ENCODE assay signal across 20 mouse cellular contexts in genomic region chr5:131264145-131264544, GRCm38 (mm10). TPM values are rescaled to one million over a fixed set of nuclear protein-coding genes. Genes with fewer than 3 reads are reported as not detected.
DNase-seq lines count a peak whose midpoint lies in the region; ATAC-seq and TF ChIP-seq lines count a peak whose summit lies in the region.
"Had no signal": no experiment of that assay in that cellular context is flagged by ENCODE, and none has a peak within 500 bp of the region (broad histone marks: within the 10 kb centered on the region; RNA-seq: fewer than 3 reads in every experiment).

No protein-coding gene starts in this region.

- DNase-seq in embryonic facial prominence, embryonic 14.5 days (ENCODE audit: low spot score), result peak; percentile 13
- DNase-seq in embryonic facial prominence, embryonic 10.5 days (ENCODE audit: low spot score), result no peak
- DNase-seq in limb, embryonic 14.5 days (ENCODE audit: low spot score), result no peak
- no peak for DNase-seq in limb, embryonic 10.5 days (ENCODE audit: low spot score)
- DNase-seq in heart, postnatal 0 days (ENCODE audit: low spot score), result peak; percentile 23
- DNase-seq in skeletal muscle tissue, adult 2 months (ENCODE audit: low read depth, low spot score), result peak; percentile 84
- DNase-seq in forebrain, embryonic 14.5 days (ENCODE audit: low spot score), result no peak
- DNase-seq: adrenal gland, postnatal 10 days; cerebellum, adult 8-10 months; kidney, adult 8-10 months; kidney, postnatal 10 days; liver; lung, postnatal 4 days; right cerebral cortex, postnatal 14 days; thymus, postnatal 25 days had no signal

- WGBS in embryonic facial prominence, embryonic 14.5 days, result 68% methylated on average over 11 of the region's 11 CpGs
- WGBS in embryonic facial prominence, embryonic 10.5 days, result 92% methylated on average over 11 of the region's 11 CpGs
- 81% methylated on average over 11 of the region's 11 CpGs for WGBS in limb, embryonic 14.5 days
- WGBS in limb, embryonic 10.5 days, result 79% methylated on average over 11 of the region's 11 CpGs
- WGBS in heart, postnatal 0 days, result 58% methylated on average over 11 of the region's 11 CpGs
- 86% methylated on average over 11 of the region's 11 CpGs for WGBS in midbrain, embryonic 15.5 days
- 93% methylated on average over 11 of the region's 11 CpGs for WGBS in forebrain, embryonic 14.5 days

- no peaks in the 10 kb centered on the region for H3K36me3 ChIP-seq in embryonic facial prominence, embryonic 14.5 days (ENCODE audit: control insufficient read depth, insufficient read depth, low read length)
- H3K36me3 ChIP-seq in embryonic facial prominence, embryonic 10.5 days (replicated peaks), result no peaks in the 10 kb centered on the region
- no peaks in the 10 kb centered on the region for H3K36me3 ChIP-seq in limb, embryonic 14.5 days (ENCODE audit: control insufficient read depth, insufficient read depth, low read length)
- no peaks in the 10 kb centered on the region for H3K36me3 ChIP-seq in limb, embryonic 10.5 days
- no peaks in the 10 kb centered on the region for H3K36me3 ChIP-seq in heart, postnatal 0 days (replicated peaks; ENCODE audit: control insufficient read depth, insufficient read depth, low read length)
- no peaks in the 10 kb centered on the region for H3K36me3 ChIP-seq in midbrain, embryonic 15.5 days (replicated peaks)
- no peaks in the 10 kb centered on the region for H3K36me3 ChIP-seq in forebrain, embryonic 14.5 days (ENCODE audit: control insufficient read depth, insufficient read depth, low read length)

- H3K4me3 ChIP-seq in embryonic facial prominence, embryonic 14.5 days (ENCODE audit: low read depth, low read length), result no peak overlapping the region
- no peak overlapping the region for H3K4me3 ChIP-seq in embryonic facial prominence, embryonic 10.5 days
- no peak overlapping the region for H3K4me3 ChIP-seq in limb, embryonic 14.5 days (replicated peaks; ENCODE audit: low read length)
- no peak overlapping the region for H3K4me3 ChIP-seq in limb, embryonic 10.5 days
- no peak overlapping the region for H3K4me3 ChIP-seq in heart, postnatal 0 days (ENCODE audit: low read depth, low read length)
- no peak overlapping the region for H3K4me3 ChIP-seq in midbrain, embryonic 15.5 days
- no peak overlapping the region for H3K4me3 ChIP-seq in forebrain, embryonic 14.5 days (ENCODE audit: low read depth, low read length)
- H3K4me3 ChIP-seq: left cerebral cortex, adult 2 months had no signal

- no peak overlapping the region for H3K9ac ChIP-seq in embryonic facial prominence, embryonic 14.5 days (ENCODE audit: low read depth, low read length)
- H3K9ac ChIP-seq in limb, embryonic 14.5 days (ENCODE audit: low read depth, low read length, severe bottlenecking), result no peak overlapping the region
- H3K9ac ChIP-seq in heart, postnatal 0 days (replicated peaks; ENCODE audit: low read depth, low read length), result no peak overlapping the region
- H3K9ac ChIP-seq in midbrain, embryonic 15.5 days, result no peak overlapping the region
- no peak overlapping the region for H3K9ac ChIP-seq in forebrain, embryonic 14.5 days (ENCODE audit: low read length)
- H3K9ac ChIP-seq: hindbrain, embryonic 14.5 days had no signal

- TF ChIP-seq EP300 in heart, postnatal 0 days (IDR thresholded peaks at IDR 0.05; ENCODE audit: low read depth), result no peak

- 0 out of 2 replicates have a peak, but pooled peaks cover 3% of the 10 kb centered on the region for H3K9me3 ChIP-seq in embryonic facial prominence, embryonic 14.5 days (ENCODE audit: control insufficient read depth, low read length)
- H3K9me3 ChIP-seq in embryonic facial prominence, embryonic 10.5 days, result no peaks in the 10 kb centered on the region
- no peaks in the 10 kb centered on the region for H3K9me3 ChIP-seq in limb, embryonic 14.5 days (ENCODE audit: control insufficient read depth, low read length)
- H3K9me3 ChIP-seq in limb, embryonic 10.5 days (replicated peaks), result no peaks in the 10 kb centered on the region
- no peaks in the 10 kb centered on the region for H3K9me3 ChIP-seq in heart, postnatal 0 days (replicated peaks; ENCODE audit: control insufficient read depth, low read length)
- H3K9me3 ChIP-seq in midbrain, embryonic 15.5 days, result no peaks in the 10 kb centered on the region
- H3K9me3 ChIP-seq in forebrain, embryonic 14.5 days (replicated peaks; ENCODE audit: control insufficient read depth, low read length), result no peaks in the 10 kb centered on the region

- no peak overlapping the region for H3K4me2 ChIP-seq in embryonic facial prominence, embryonic 14.5 days (ENCODE audit: low read depth, low read length)
- H3K4me2 ChIP-seq in limb, embryonic 14.5 days (replicated peaks; ENCODE audit: low read depth, low read length, severe bottlenecking), result no peak overlapping the region
- no peak overlapping the region for H3K4me2 ChIP-seq in heart, postnatal 0 days (ENCODE audit: low read depth, low read length)
- H3K4me2 ChIP-seq in midbrain, embryonic 15.5 days, result no peak overlapping the region
- H3K4me2 ChIP-seq in forebrain, embryonic 14.5 days (ENCODE audit: low read length), result no peak overlapping the region
- H3K4me2 ChIP-seq: hindbrain, embryonic 14.5 days; midbrain, embryonic 11.5 days had no signal

- H3K27ac ChIP-seq in embryonic facial prominence, embryonic 14.5 days (replicated peaks; ENCODE audit: low read depth, low read length), result no peak overlapping the region
- no peak overlapping the region for H3K27ac ChIP-seq in embryonic facial prominence, embryonic 10.5 days (replicated peaks)
- H3K27ac ChIP-seq in limb, embryonic 14.5 days (replicated peaks; ENCODE audit: low read depth, low read length), result no peak overlapping the region
- no peak overlapping the region for H3K27ac ChIP-seq in limb, embryonic 10.5 days
- no peak overlapping the region for H3K27ac ChIP-seq in heart, postnatal 0 days (ENCODE audit: low read depth)
- no peak overlapping the region for H3K27ac ChIP-seq in midbrain, embryonic 15.5 days
- H3K27ac ChIP-seq in forebrain, embryonic 14.5 days (ENCODE audit: low read depth, low read length), result no peak overlapping the region
- H3K27ac ChIP-seq: hindbrain, embryonic 14.5 days; left cerebral cortex, adult 2 months had no signal

- no peaks in the 10 kb centered on the region for H3K4me1 ChIP-seq in embryonic facial prominence, embryonic 14.5 days (ENCODE audit: control insufficient read depth, insufficient read depth, low read length)
- H3K4me1 ChIP-seq in embryonic facial prominence, embryonic 10.5 days, result no peaks in the 10 kb centered on the region
- H3K4me1 ChIP-seq in limb, embryonic 14.5 days (ENCODE audit: control insufficient read depth, insufficient read depth, low read length), result no peaks in the 10 kb centered on the region
- H3K4me1 ChIP-seq in limb, embryonic 10.5 days, result no peaks in the 10 kb centered on the region
- H3K4me1 ChIP-seq in heart, postnatal 0 days (ENCODE audit: control insufficient read depth, insufficient read depth), result no peaks in the 10 kb centered on the region
- no peaks in the 10 kb centered on the region for H3K4me1 ChIP-seq in midbrain, embryonic 15.5 days
- no peaks in the 10 kb centered on the region for H3K4me1 ChIP-seq in forebrain, embryonic 14.5 days (ENCODE audit: control insufficient read depth, insufficient read depth, low read length)

- no peaks in the 10 kb centered on the region for H3K27me3 ChIP-seq in embryonic facial prominence, embryonic 14.5 days (replicated peaks; ENCODE audit: control insufficient read depth, insufficient read depth, low read length)
- no peaks in the 10 kb centered on the region for H3K27me3 ChIP-seq in embryonic facial prominence, embryonic 10.5 days (replicated peaks; ENCODE audit: low read depth, poor library complexity, severe bottlenecking)
- no peaks in the 10 kb centered on the region for H3K27me3 ChIP-seq in limb, embryonic 14.5 days (ENCODE audit: control insufficient read depth, insufficient read depth, low read length)
- no peaks in the 10 kb centered on the region for H3K27me3 ChIP-seq in limb, embryonic 10.5 days (ENCODE audit: low read depth, poor library complexity, severe bottlenecking)
- no peaks in the 10 kb centered on the region for H3K27me3 ChIP-seq in heart, postnatal 0 days (ENCODE audit: control insufficient read depth, insufficient read depth, low read length)
- H3K27me3 ChIP-seq in midbrain, embryonic 15.5 days (replicated peaks), result no peaks in the 10 kb centered on the region
- H3K27me3 ChIP-seq in forebrain, embryonic 14.5 days (replicated peaks; ENCODE audit: control insufficient read depth, insufficient read depth, low read length), result no peaks in the 10 kb centered on the region

- TF ChIP-seq CTCF in heart, postnatal 0 days (IDR thresholded peaks at IDR 0.05; ENCODE audit: low read depth), result no peak

- TF ChIP-seq POLR2A in limb, embryonic 14.5 days (IDR thresholded peaks at IDR 0.05; ENCODE audit: borderline replicate concordance, extremely low read depth, insufficient read depth, insufficient read length), result no peak

- ATAC-seq in embryonic facial prominence, embryonic 14.5 days (ENCODE audit: low read depth), result peak; percentile 55; the same call in 1 of the 2 replicates
- ATAC-seq in limb, embryonic 14.5 days (ENCODE audit: low FRiP score, low read depth), result 0 out of 2 replicates have a peak, but pooled peaks have one; percentile 57
- peak; percentile 49; the same call in 1 of the 2 replicates for ATAC-seq in heart, postnatal 0 days (ENCODE audit: insufficient read depth, low read depth)
- ATAC-seq in midbrain, embryonic 15.5 days (replicated peaks), result no peak
- ATAC-seq in forebrain, embryonic 14.5 days, result no peak
- ATAC-seq: inflammation-experienced regulatory T-cells, adult 6 months had no signal

RNA-seq across cellular contexts. Expression of gene Galnt17, which starts 44.2 kb away (rescaled TPM):
- polyA plus RNA-seq in embryonic facial prominence, embryonic 14.5 days (2014; fragmentation: Nextera tagmentation; extraction: Ambion mirVana), result 4.1 TPM in 2 replicates
- 0.85 and 1.7 TPM in 2 replicates for polyA plus RNA-seq in embryonic facial prominence, embryonic 10.5 days (2016; fragmentation: Nextera tagmentation; extraction: Ambion mirVana)
- polyA plus RNA-seq in limb, embryonic 14.5 days (2012; rRNA removed), result 5.9 and 6.1 TPM in 2 replicates
- polyA plus RNA-seq in limb, embryonic 14.5 days (2014; fragmentation: Nextera tagmentation; extraction: Ambion mirVana), result 3.1 and 3.4 TPM in 2 replicates
- 1.0 and 1.2 TPM in 2 replicates for polyA plus RNA-seq in limb, embryonic 10.5 days (2016; fragmentation: Nextera tagmentation; extraction: Ambion mirVana)
- total RNA-seq in heart, postnatal 0 days (2014; rRNA removed; ENCODE audit: low replicate concordance), result 2.3 and 3.2 TPM in 2 replicates
- 0.30 and 0.54 TPM in 2 replicates for polyA plus RNA-seq in heart, postnatal 0 days (2015; fragmentation: Nextera tagmentation; extraction: Ambion mirVana)
- 5.8 and 7.5 TPM in 2 replicates for polyA plus RNA-seq in midbrain, embryonic 15.5 days (2015; fragmentation: Nextera tagmentation; extraction: Ambion mirVana)
- polyA plus RNA-seq in forebrain, embryonic 14.5 days (2014; fragmentation: Nextera tagmentation; extraction: Ambion mirVana), result 3.6 and 7.2 TPM in 2 replicates
- polyA plus RNA-seq: inflammation-experienced regulatory T-cells, adult 6 months had no signal

Comparison
In these comparisons a context has a peak if more than half of its experiments do, and no peak if none do; other contexts are left out.
1. DNase-seq: peak in embryonic facial prominence, embryonic 14.5 days (single experiment), heart, postnatal 0 days (single experiment) and skeletal muscle tissue, adult 2 months (single experiment); none in embryonic facial prominence, embryonic 10.5 days (single experiment), limb, embryonic 14.5 days (single experiment), limb, embryonic 10.5 days (single experiment) and forebrain, embryonic 14.5 days (single experiment).
2. ATAC-seq: peak in embryonic facial prominence, embryonic 14.5 days (single experiment), limb, embryonic 14.5 days (single experiment) and heart, postnatal 0 days (single experiment); none in midbrain, embryonic 15.5 days (single experiment) and forebrain, embryonic 14.5 days (single experiment).